Mouse (Mus musculus): ENCODE data around the gene Crybb1.

GRCm38 (mm10) chr5:112220203-112220602 is 35.4 kb upstream of the Crybb1 start:
- TF ChIP-seq POLR2A (IDR thresholded peaks at IDR 0.05; ENCODE audit: borderline replicate concordance, control insufficient read depth, low read depth, low read length) (no peak), CTCF (IDR thresholded peaks at IDR 0.05; ENCODE audit: control insufficient read depth, insufficient read depth, low read length) (no peak)
